Mouse (Mus musculus) erythroblast, adult 5-6 weeks (primary cell): ENCODE data around the gene Zfp825. TPM values are rescaled to one million over a fixed set of nuclear protein-coding genes. Genes with fewer than 3 reads are reported as not detected.

ENCODE experiments used
- total RNA-seq, 2 experiments: library from RNA; stranded (forward) in 1 of 2; stranded (reverse) in 1 of 2; fragments of 150-400 nt in 1 of 2; fragments of 200-764, 138-1000 nt in 1 of 2; gene quantifications; 2 replicates each; pipeline versions ENCODE4 v1.2.3 to v1.2.4; 2015 to 2017; ENCODE audit warnings: low replicate concordance in 2 of 2

Gene Zfp825
- total RNA-seq, 2 experiments from 2014 or later, result 2.2 to 17.9 TPM

Other genes with a start within 250 kb of the Zfp825 start
- gene Ahrr, start 201.7 kb downstream of the Zfp825 start, total RNA-seq (2015; ENCODE audit: low replicate concordance), result not detected in 2 replicates
- 0.51 TPM in 1 of 2 replicates, not detected in the other for gene Ahrr, start 201.7 kb downstream of the Zfp825 start, total RNA-seq (2017; ENCODE audit: low replicate concordance)
- gene Pdcd6, start 176.4 kb downstream of the Zfp825 start, total RNA-seq (2015; ENCODE audit: low replicate concordance), result 39.9 and 42.5 TPM in 2 replicates
- 25.8 and 25.9 TPM in 2 replicates for gene Pdcd6, start 176.4 kb downstream of the Zfp825 start, total RNA-seq (2017; ENCODE audit: low replicate concordance)
- 50.3 and 53.9 TPM in 2 replicates for gene Sdha, start 143.7 kb downstream of the Zfp825 start, total RNA-seq (2015; ENCODE audit: low replicate concordance)
- gene Sdha, start 143.7 kb downstream of the Zfp825 start, total RNA-seq (2017; ENCODE audit: low replicate concordance), result 49.2 and 54.2 TPM in 2 replicates
- 15.5 and 21.9 TPM in 2 replicates for gene Ccdc127, start 143.7 kb downstream of the Zfp825 start, total RNA-seq (2015; ENCODE audit: low replicate concordance)
- gene Ccdc127, start 143.7 kb downstream of the Zfp825 start, total RNA-seq (2017; ENCODE audit: low replicate concordance), result 6.5 and 11.3 TPM in 2 replicates
- gene Lrrc14b, start 130.0 kb downstream of the Zfp825 start, total RNA-seq (2015; ENCODE audit: low replicate concordance), result not detected in 2 replicates
- not detected in 2 replicates for gene Lrrc14b, start 130.0 kb downstream of the Zfp825 start, total RNA-seq (2017; ENCODE audit: low replicate concordance)
- gene Zfp72, start 103.2 kb downstream of the Zfp825 start, total RNA-seq (2015; ENCODE audit: low replicate concordance), result 1.7 TPM in 1 of 2 replicates, not detected in the other
- gene Zfp72, start 103.2 kb downstream of the Zfp825 start, total RNA-seq (2017; ENCODE audit: low replicate concordance), result 0.26 and 0.70 TPM in 2 replicates
- 76.7 and 83.4 TPM in 2 replicates for gene Ftl1-ps1, start 94.3 kb downstream of the Zfp825 start, total RNA-seq (2015; ENCODE audit: low replicate concordance)
- gene Ftl1-ps1, start 94.3 kb downstream of the Zfp825 start, total RNA-seq (2017; ENCODE audit: low replicate concordance), result 16.4 and 24.1 TPM in 2 replicates
- 19.2 and 26.5 TPM in 2 replicates for gene Erap1, start 145.6 kb upstream of the Zfp825 start, total RNA-seq (2015; ENCODE audit: low replicate concordance)
- gene Erap1, start 145.6 kb upstream of the Zfp825 start, total RNA-seq (2017; ENCODE audit: low replicate concordance), result 17.3 and 18.8 TPM in 2 replicates